Mouse (Mus musculus) granulocyte monocyte progenitor cell, adult 5-6 weeks (primary cell): ENCODE data around the gene Apoe. TPM values are rescaled to one million over a fixed set of nuclear protein-coding genes. Genes with fewer than 3 reads are reported as not detected.
"Not testable (repeated sequence)": the region's sequence is repeated elsewhere in the genome, so short reads cannot be mapped to it uniquely, and the experiment has no call there.

Experiments used
- ATAC-seq: replicated peaks from 2 replicates; pipeline ENCODE4 v1.8.0; 2016; ENCODE audit warnings: mild to moderate bottlenecking, moderate TSS enrichment, inconsistent platforms; ENCODE audit not compliant: poor library complexity, severe bottlenecking
- total RNA-seq, 2 experiments: library from RNA; stranded (forward) in 1 of 2; stranded (reverse) in 1 of 2; fragments of 200-712, 200-1000 nt in 1 of 2; fragments of >200 nt in 1 of 2; fragmentation: Nextera tagmentation in 1 of 2; gene quantifications; 2 replicates each; pipeline ENCODE4 v1.2.3; 2014 to 2017

Gene Apoe
- total RNA-seq, 2 experiments from 2014 or later = 21.9 to 90.6 TPM

DNA sequence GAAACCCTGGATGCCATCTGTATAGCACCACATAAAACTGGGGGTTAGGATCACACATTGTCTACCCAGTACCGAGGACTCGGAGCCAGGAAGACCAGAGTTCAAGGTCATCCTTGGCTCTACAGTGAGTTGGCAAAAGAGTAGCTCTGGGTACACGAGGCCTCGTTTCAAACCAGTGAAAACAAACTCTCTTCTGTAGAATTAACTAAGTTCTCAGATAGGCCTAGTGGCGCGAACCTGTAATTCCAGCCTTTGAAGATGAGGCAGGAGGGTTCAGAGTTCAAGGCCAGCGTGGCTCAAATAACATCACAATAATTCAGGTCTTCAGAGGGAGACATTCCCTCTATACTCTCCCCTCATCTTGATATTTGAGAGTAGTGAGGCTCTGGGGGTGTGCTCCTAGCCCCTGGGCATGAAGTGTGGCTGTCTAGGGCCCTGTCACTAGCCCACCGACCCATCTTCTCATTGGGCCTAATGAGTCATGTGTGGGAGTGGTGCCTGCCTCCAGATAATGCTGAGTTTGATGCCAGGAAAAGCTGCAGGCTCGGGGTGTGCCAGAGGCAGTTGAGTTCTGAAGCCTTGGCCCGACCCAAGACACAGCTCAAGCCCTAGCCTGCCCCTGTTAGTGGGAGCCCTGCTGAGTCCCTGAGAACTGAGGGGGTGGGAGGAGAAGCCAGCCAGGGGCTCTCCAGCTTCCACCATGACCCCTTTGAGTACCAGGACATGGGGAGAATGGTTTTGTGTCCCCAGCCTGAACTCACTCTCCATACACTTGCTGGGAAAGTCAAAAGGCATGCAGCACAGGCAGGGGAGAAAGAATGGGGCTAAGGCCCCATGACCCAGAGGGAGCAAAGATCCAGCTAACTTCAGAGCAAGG lies 4.4 kb downstream of the Apoe start:
- no peak for ATAC-seq

GRCm38 (mm10) chr7:19693421-19693820 lies 5.6 kb downstream of the Apoe start:
- ATAC-seq = peak; percentile 84

DNA sequence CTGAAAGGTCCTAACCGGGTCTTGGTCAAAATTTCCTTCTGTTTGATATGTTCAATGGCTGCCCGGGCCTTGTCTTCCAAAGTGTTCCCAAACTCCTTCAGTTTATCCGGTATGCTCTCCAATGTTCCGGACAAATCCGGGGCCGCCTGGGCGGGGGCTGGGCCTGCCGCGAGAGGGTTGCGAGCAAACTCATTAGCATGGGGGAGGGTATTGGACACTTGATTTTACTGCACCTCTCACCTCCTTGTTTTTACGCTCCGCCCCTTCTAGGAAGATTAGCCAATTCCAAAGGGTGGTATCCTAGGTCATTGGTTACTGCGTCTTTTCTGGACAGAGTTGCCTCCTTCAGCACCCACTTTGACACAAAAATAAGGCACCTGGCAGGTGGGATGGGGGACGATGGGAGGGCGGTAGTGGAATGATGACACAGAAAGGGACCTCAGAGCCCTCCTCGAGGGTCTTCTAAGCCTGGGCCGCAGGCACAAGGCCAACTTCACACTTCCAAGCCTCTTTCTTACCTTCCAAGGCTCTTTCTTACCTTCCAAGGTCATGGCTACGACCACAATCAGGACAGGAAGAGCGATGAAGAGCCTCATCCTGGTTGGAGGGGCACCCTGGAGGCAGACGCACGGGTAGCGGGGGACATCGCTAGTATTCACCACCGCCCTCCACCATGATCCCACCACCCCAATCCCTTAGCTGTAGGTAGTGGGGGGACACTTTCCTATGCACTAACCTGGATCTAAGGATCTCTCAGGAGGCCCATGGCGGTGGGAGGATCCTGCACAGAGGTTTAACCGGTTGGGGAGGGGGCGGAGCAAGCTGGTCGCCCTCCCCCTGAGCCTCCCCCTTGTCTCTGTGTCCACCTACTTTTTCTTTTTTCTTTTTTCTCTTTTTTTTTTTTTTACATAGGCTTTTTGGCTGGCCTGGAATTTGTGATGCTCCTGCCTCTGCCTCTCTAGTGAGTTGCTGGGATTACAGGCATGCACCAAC lies 6.8 kb downstream of the Apoe start, which contains the start of gene Apoc1:
Gene Apoc1, minus strand, starts transcription at position 788 of the 993 bp plus-strand sequence.
- no peak for ATAC-seq

DNA sequence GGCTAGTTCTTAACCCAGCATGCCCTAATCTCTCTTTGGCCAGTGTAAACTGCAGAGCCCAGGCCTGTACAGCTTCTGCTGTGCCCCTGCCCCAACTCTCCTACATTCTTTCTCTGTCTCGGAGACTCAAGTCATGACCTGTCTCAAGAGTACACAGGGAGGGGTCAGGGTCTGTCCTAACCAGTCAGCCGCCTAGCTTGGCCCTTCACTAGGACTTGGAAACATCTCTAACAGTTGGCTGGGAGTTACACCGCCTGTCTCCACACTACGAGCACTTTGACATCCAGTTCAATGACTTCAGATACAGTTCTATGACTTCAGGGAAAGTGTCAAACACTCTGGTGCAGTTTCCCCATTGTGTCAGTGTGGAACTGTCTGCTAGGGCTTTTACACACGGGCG lies 7.6 kb downstream of the Apoe start:
- no peak for ATAC-seq

DNA sequence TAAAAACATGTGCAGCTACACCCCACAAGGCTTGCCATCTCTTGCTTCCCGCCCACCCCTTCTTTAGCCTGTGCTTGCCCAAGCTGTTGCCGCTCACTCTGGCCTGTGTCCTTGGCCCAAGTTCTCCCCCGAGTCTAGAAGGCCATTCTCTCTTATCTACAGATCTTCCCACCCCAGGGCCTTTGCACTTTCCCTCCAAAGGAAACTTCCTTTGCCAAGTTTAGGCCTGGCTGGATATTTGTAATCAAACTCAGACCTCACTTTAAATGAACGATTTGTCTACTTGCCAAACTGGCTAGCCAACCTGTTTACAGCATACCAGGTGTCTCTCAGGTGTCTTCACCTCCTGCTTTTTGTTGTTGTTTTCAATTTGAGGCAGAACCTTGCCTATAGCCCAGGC lies 8.1 kb downstream of the Apoe start:
- ATAC-seq = no peak

DNA sequence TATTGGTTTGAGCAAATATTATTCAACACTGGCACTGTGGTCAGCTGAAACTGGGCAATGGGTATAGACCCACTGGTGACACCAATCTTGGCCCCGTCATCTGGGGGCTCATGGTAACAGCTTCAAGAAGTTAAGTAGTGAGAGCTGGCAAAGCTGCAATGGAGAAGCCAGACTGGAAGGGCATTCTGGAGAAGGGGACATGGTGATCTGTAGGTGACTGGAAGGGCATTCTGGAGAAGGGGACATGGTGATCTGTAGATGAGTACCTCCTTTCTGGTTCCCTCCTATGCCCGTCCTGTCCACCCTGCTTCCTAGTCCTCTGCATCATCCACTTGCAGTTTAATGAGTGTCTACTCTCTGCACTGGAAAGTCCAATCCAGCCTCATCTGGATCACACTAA lies 10.4 kb downstream of the Apoe start:
- ATAC-seq = no peak

DNA sequence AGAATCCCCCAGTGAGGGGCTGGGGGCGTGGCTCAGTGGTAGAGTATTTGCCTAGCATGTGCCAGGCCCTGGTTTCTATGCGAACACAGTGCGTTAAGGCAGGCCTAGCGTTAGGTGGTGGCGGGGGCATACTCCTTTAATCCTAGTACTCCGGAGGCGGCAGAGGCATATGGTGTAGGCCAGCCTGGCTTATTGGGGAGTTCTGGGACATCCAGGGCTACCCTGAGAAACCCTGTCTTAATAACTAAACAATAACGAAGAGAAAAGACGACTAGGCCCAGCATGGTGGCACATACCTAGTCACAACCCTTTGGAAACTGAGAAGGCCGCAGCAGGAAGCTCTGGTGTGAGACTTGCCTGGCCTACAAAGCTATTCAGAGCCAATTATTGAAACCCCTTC lies 10.9 kb downstream of the Apoe start:
- ATAC-seq = no peak

GRCm38 (mm10) chr7:19686927-19687583 lies 11.9 kb downstream of the Apoe start:
- ATAC-seq = not testable (repeated sequence)

DNA sequence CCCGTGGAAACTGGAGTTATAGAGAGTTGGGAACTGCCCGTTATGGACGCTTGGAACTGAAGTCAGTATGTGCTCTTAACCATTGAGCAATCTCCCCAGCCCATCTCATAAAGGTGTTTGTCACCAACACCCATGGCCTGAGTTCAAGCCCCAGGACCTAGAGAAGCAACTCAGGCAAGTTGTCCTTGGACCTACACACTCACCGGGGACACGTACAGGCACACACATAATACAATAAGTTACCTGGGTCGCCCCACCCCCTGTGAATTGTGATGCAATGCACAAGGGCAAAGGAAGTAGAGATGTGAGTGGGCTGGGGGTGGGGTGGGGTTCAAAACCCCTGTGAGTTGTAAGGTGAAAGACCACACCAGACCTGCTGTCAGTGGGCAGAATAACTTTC lies 12.5 kb downstream of the Apoe start:
- no peak for ATAC-seq

- no peak for ATAC-seq
Observed at GRCm38 (mm10) chr7:19685374-19685773, 13.6 kb downstream of the Apoe start.

GRCm38 (mm10) chr7:19683771-19684201 lies 15.2 kb downstream of the Apoe start:
- peak; percentile 89 for ATAC-seq

- no peak for ATAC-seq
Observed at GRCm38 (mm10) chr7:19682979-19683378, 16.0 kb downstream of the Apoe start.

DNA sequence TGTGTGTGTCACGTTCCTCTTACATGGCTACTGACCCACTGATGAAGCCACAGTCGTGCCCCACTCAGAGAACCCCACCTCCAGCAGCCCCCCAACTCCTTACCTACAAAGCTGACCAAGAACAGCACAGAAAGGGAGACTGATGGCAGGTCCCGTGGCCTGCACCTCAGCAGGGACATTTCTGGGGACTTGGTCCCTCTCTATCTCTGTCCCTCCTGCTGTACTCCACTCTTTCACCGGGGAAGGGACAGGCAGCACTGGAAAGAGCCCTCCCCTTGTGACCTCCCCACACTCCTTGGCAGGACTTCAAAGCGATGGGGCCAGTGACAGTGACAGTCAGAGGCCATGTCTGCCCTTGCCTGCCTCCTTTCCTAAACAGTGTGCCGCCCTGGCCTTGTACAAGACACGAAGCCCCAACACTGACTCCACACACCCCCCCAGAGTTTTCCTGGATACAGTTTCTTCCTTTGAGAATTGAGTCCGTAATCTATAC lies 17.7 kb downstream of the Apoe start, which contains the start of the genes Gm44805 and Apoc4:
Gene Gm44805, minus strand, starts transcription at position 222 of the 493 bp plus-strand sequence.
Gene Apoc4, minus strand, starts transcription at position 278 of the 493 bp plus-strand sequence.
- ATAC-seq = no peak

GRCm38 (mm10) chr7:19680702-19681101 lies 18.3 kb downstream of the Apoe start:
- ATAC-seq = no peak

DNA sequence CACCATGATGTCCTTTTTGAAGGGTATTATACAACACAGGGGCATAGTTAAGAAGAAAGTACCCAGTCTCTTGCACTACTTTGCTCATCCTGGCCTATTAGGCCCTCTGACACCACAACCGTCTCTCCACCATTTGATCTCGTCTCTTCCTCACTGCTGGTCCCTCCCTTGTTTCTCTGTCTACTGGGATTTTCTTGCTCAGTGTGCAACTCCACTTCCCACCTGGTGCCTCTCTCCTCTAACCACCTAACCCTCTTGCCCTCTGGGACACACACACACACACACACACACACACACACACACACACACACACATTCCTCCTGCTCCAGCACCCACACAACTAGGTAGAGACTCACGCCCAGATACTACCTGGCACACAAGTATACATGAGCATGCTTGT lies 20.1 kb downstream of the Apoe start:
- ATAC-seq = no peak

DNA sequence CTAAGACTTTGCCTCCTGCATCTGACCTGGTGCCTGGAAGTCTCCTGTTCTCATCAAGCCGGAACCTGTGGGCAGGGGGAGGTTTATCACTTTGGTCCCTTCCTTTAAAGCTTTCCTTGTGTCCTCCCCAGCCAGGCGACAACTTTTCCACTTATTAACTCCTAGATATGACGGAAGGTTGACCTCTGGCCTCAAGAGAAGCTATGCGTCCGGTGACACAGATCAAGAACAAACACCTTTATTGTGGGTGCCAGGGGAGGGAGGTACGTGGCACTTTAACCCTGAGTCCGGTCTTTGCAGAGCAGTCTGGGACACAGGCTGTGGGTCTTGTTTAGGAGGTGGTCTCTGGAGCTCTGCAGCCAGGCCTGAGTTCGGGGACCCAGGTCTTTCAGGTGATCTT lies 21.1 kb downstream of the Apoe start, which contains the start of gene Apoc2:
Gene Apoc2, minus strand, starts transcription at position 70 of the 400 bp plus-strand sequence.
- ATAC-seq = no peak

- ATAC-seq = peak; percentile 49
Observed at GRCm38 (mm10) chr7:19676662-19677061, 22.3 kb downstream of the Apoe start.

DNA sequence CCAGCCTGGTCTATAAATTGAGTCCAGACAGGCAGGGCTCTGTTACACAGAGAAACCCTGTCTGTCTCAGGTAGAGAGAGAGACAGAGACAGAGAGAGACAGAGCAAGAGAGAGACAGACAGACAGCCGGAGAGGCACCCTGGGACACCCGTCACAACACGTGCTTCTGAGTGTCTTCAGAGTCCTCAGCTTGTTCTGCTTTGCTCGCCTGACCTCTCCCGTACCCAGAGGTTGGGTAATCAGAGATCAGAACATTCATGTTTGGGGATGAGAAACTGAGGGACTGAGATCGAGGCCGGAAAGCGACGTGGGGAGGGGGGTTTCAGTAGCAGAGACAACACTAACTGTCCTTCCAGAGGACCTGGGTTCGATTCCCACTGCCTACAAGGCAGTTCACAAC lies 23.2 kb downstream of the Apoe start:
- peak; percentile 88 for ATAC-seq

GRCm38 (mm10) chr7:19673083-19673699 lies 25.8 kb downstream of the Apoe start:
- ATAC-seq = no peak
